In the genomic region with DNA sequence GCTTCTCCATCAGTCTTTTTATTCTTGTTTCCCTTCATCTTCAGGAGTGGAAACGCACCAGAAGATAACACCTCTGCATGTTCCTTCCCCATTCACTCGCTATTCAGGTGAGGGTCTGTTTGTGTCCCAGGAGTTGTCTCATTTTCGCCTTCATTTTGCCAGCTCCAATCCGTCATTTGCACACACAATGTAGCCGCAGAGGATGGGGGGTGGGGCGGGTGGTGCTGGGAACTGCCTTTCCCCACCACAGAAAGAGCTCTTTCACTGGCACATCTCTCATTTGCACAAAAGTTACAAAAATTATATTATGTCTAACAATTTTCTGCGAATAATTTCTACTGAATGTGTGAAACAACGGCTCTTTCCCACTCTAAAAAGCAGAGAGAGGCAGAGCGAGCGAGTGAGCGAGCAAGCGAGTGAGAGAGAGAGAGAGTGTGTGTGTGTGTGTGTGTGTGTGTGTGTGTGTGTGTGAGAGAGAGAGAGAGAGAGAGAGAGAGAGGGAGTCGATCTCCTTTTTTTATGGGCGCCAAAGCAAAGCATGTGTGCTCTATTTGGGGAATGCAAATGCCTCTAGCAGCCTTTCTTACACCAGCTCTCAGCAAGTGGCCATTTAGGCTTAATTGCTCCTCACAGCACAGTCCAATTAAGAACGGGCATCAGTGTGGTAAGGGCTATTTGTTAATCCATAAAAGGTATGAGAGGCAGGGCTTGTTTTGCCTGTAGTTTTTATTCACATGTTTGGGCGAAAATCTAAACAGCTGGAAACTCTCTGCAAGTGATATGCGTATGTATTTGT, we compare ENCODE assay signal across 8 mouse cellular contexts.
DNase-seq lines count a peak whose midpoint lies in the region; ATAC-seq lines count a peak whose summit lies in the region.

No protein-coding gene starts in this region.

- peak overlapping the region; percentile 41 for H3K4me2 ChIP-seq in heart, embryonic 16.5 days (ENCODE audit: low read depth, low read length)
- H3K4me2 ChIP-seq in forebrain, embryonic 15.5 days (replicated peaks), result peak overlapping the region; percentile 48
- peak overlapping the region; percentile 40 for H3K4me2 ChIP-seq in midbrain, embryonic 12.5 days (replicated peaks)

- 0 out of 2 replicates have a peak, but pooled peaks cover 3% of the 10 kb centered on the region for H3K27me3 ChIP-seq in heart, embryonic 16.5 days (ENCODE audit: control insufficient read depth, insufficient read depth, low read length)
- no peaks in the 10 kb centered on the region for H3K27me3 ChIP-seq in forebrain, embryonic 15.5 days
- peaks cover 18% of the 10 kb centered on the region for H3K27me3 ChIP-seq in midbrain, embryonic 12.5 days

- no peaks in the 10 kb centered on the region for H3K9me3 ChIP-seq in heart, embryonic 16.5 days (replicated peaks; ENCODE audit: control insufficient read depth, low read length)
- no peaks in the 10 kb centered on the region for H3K9me3 ChIP-seq in forebrain, embryonic 15.5 days
- no peaks in the 10 kb centered on the region for H3K9me3 ChIP-seq in midbrain, embryonic 12.5 days

- no peak overlapping the region for H3K9ac ChIP-seq in heart, embryonic 16.5 days (ENCODE audit: low read length)
- H3K9ac ChIP-seq in forebrain, embryonic 15.5 days (replicated peaks), result peak overlapping the region; percentile 28; the same call in 1 of the 2 replicates
- H3K9ac ChIP-seq in midbrain, embryonic 12.5 days (replicated peaks), result peak overlapping the region; percentile 34; the same call in 1 of the 2 replicates

- H3K27ac ChIP-seq in heart, embryonic 16.5 days (ENCODE audit: low read length), result no peak overlapping the region
- H3K27ac ChIP-seq in forebrain, embryonic 15.5 days (replicated peaks), result peak overlapping the region; percentile 47
- H3K27ac ChIP-seq in midbrain, embryonic 12.5 days (replicated peaks), result no peak overlapping the region

- no peak for ATAC-seq in heart, embryonic 16.5 days (replicated peaks; ENCODE audit: extremely low read depth, insufficient read depth, low FRiP score)
- peak; percentile 93 for ATAC-seq in forebrain, embryonic 15.5 days (replicated peaks)
- peak; percentile 81 for ATAC-seq in midbrain, embryonic 12.5 days (ENCODE audit: low FRiP score, low read depth)

- WGBS in heart, embryonic 16.5 days, result 30% methylated on average over 17 of the region's 17 CpGs
- 4% methylated on average over 17 of the region's 17 CpGs for WGBS in forebrain, embryonic 15.5 days
- 25% methylated on average over 16 of the region's 17 CpGs for WGBS in midbrain, embryonic 12.5 days

- no peaks in the 10 kb centered on the region for H3K4me1 ChIP-seq in heart, embryonic 16.5 days (ENCODE audit: control insufficient read depth, insufficient read depth, low read length)
- H3K4me1 ChIP-seq in forebrain, embryonic 15.5 days, result peaks cover 21% of the 10 kb centered on the region
- peaks cover 8% of the 10 kb centered on the region for H3K4me1 ChIP-seq in midbrain, embryonic 12.5 days

- no peaks in the 10 kb centered on the region for H3K36me3 ChIP-seq in heart, embryonic 16.5 days (ENCODE audit: control insufficient read depth, insufficient read depth)
- H3K36me3 ChIP-seq in forebrain, embryonic 15.5 days, result no peaks in the 10 kb centered on the region
- H3K36me3 ChIP-seq in midbrain, embryonic 12.5 days, result no peaks in the 10 kb centered on the region

- DNase-seq in heart, adult 8-10 months (ENCODE audit: low spot score), result no peak
- DNase-seq in brain, embryonic 18.5 days (ENCODE audit: low read depth, low spot score), result peak; percentile 24
- DNase-seq in thymus, postnatal 0 days (ENCODE audit: low spot score), result no peak
- DNase-seq in thymus, postnatal 10 days (ENCODE audit: low spot score in 2 of 2), result no peak
- DNase-seq in thymus, adult 18-20 months, result no peak

- H3K4me3 ChIP-seq in heart, embryonic 16.5 days (ENCODE audit: low read length), result 0 out of 2 replicates have a peak overlapping the region, but pooled peaks have one; percentile 12
- H3K4me3 ChIP-seq in forebrain, embryonic 15.5 days, result peak overlapping the region; percentile 30
- H3K4me3 ChIP-seq in midbrain, embryonic 12.5 days, result peak overlapping the region; percentile 20
